Mouse (Mus musculus) olfactory bulb, adult 2 months (tissue): Measurements from ENCODE around the gene Zbtb49.

Experiments
- CTCF ChIP-seq: fragments of 200-500 bp; IDR thresholded peaks from 2 replicates; pipeline ENCODE4 v1.5.1; 2012; ENCODE audit warnings: low read depth, mild to moderate bottlenecking, low read length, moderate library complexity; ENCODE audit not compliant: insufficient read depth
- POLR2A ChIP-seq: fragments of 200-500 bp; IDR thresholded peaks from 2 replicates; pipeline ENCODE4 v1.6.1; 2012; ENCODE audit warnings: mild to moderate bottlenecking, low read depth, low read length, moderate library complexity; ENCODE audit not compliant: insufficient read depth

DNA sequence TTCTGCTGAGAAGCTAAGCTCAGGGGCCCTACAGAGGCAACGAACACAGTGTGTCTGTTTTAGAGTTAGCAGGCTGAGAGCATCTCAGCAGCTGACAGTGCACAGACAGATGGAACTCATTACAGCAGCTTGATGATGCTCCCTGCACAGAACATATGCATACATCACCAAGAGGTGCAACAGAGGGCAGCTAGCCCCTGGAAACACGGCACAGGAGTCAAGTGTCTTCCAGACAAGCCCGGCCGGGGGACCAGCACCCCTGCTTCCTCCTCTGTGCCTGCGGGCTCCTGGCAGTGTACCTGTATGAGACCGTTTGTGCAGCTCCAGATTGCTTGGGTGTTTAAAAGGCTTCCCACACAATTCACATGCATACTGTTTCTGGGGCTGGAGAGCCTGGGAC, 7.2 kb downstream of the Zbtb49 start:
- TF ChIP-seq CTCF (no peak), POLR2A (no peak)
